Mouse (Mus musculus) cerebellum, postnatal 14 days (tissue): ENCODE measurements around the gene Sac3d1.

Experiments used
- DNase-seq, 2 experiments: peaks; one replicate each; pipeline ENCODE4 v3.0.0; 2021; ENCODE audit warnings: mixed read lengths in 2 of 2

The Sac3d1 gene

DNA sequence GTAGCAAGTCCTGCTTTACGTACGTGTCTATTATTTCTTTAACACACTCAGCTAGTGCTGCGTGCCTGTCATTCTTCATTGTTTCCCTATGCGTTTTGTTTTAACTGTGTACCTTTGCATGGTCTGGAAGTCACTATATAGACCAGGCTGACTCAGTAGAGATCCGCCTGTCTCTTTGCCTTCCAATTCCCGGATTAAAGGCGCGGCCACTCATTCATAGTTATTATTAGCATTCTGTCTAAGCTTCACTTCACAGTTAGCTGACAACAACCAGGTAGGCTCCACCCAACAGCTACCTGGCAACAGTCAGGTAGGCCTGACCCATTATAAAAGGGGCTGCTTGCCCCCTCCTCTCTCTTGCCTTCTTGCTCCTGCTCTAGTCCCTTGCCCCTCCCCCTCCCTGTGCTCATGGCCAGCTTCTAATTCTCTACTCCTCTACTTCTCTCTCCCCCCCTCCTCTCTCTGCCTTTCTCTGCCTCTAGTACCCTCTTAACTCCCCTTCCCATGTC, 281 bp upstream of the Sac3d1 start:
- peak; percentile 45 to 63 for DNase-seq

DNA sequence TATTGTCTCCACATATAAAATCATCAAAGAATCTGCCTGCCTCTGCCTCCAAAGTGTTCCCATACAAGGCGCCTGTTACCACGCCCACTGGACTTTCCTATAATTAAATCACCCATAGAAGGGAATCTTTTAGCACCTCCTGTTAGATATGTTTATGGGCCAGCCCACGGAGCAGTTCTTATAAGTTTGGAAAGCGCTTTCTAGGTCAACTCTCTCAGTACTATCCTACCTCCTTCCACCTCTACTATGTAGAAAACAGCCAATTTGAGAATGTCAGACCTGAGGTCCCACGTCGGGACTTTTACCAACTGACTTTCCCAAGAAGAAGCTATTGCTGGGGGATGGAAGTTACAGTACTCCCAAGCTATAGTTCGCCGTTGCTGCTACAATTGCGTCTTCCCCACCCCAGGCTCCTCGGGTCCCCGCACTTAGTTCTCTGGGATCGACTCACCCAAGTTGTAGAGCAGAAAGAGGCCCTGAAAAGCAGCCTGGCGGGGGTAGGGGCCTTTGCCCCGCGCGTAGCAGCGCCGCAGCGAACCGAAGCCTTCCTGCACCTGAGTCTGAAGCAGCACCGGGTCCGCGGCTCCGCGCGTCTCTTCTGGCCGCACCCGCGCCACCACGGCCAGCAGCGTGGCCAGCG, 984 bp downstream of the Sac3d1 start:
- DNase-seq = no peak

DNA sequence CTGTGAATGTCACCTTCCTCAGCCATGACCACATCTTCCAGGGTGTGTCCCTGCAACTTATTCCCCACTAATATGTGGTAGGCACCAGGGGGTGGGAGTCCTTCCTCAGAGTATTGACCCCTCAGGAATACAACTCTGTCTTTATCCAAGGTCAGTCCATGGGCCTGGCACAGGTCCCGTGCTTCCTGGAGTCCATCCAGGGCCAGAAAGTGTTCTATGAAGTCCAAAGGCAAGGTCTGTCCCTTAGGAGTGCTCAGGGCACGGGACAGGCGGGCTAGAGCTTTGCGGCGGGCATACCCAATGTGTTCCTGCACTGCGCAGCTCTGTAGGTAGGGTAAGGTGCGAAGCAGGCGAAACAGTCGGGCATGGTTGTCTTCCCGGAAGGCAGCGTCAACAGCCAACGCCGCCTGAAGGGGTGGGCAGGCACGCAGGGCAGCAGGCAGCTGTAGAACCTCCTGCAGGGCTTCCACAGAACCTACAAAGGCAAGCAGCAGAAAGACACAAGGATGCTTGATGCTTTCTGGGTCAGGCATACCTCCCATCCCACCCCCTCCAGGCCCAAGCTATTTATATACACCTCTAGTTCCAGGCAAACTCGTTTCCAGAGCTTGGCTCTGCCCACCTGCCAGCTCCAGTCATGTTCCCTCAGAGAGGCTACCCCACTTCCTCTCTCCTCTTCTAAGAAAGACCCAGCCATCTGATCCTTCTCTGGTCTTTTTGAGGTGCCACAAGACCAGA, 2.2 kb downstream of the Sac3d1 start:
- peak; percentile 43 to 52 for DNase-seq

DNA sequence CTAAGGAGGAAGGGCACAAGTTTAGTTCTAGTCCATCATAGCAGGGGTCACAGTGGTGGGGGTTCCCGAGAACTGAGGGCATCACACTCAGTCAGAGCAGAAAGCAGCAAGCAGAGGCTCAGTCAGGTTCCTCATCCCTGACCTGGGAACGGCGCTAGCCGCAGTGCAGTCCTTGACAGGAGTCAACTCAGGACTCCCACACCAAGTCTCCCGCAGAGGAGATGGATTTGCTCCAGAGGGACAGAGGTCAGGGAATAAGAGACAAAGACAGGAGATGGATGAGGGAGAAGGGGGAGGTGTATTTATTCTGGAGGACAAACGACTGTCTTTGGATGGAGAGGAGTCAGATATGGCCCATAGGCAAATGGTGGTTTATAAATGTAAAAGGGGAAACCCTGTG, 5.3 kb downstream of the Sac3d1 start:
- DNase-seq = no peak

DNA sequence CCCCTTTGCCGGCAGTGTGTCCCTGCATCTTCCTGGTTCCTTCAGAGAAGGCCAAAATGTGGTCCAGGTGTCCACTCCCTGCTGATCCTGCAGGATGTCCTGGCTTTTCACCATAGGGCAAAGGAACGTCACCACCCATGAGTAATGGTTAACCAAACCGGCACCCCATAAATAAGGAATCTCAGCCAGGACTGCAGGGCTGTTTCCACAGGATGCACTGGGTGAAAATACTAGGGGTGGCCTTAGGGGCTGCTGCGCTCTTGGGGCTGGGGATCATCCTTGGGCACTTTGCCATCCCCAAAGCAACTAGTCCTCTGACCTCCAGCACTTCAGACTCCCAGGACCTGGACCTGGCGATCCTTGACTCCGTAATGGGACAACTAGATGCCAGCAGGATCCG, 12.9 kb downstream of the Sac3d1 start, which contains the start of gene Naaladl1:
Naaladl1 (plus strand) TSS at position 197 of the 400 bp plus-strand sequence.
- DNase-seq = no peak

DNA sequence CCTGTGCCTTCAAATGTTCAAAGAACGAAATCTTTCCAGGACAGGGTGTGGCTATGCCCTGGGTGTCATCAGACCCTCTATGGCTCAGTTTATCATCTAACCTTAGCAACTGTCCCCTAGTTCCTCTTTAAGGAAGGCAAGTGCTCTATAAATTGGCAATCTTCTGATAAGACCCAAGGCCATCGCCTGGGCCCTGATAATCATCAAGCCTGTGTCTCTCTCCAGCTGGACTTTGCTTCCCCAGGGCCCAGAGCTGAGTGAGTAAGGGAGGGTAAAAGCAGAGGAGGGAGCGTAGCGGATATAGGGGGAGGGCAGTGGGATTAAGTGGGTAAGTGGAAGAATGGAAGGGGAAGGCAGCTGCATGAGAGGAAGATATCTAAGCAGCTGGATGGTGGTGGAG, 14.0 kb downstream of the Sac3d1 start:
- no peak for DNase-seq

DNA sequence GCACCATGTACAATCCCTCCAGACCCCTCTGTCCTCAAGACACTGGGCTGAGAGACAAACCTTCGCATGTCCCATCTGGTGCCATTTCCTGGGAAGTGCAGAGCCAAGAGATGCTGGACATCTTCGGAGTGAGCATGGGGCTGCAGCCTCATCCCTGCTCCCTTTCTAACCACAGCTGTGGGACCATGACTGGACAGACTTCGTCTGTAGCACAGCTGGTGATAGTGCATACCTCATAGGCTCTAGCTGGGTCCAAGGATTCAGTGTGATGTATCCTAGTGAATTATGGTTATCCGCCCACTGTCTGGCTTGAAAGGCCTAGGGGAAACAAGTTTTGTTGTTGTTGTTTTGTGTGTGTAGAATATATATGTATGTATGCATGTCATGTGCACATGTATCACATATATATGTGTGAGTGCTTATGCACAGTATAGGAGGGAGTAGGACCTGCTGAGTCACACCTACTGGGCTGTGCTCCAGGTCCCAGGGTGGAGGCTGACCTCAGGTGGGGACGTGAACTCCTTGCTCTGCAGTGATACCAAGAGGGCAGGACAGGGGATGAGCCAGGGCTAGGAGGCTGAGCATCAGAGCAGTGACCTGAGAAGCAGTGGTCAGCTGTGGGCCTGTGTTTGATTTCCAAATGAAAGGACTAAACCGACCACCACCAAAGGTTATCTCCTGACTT, 16.1 kb downstream of the Sac3d1 start:
- DNase-seq = no peak

DNA sequence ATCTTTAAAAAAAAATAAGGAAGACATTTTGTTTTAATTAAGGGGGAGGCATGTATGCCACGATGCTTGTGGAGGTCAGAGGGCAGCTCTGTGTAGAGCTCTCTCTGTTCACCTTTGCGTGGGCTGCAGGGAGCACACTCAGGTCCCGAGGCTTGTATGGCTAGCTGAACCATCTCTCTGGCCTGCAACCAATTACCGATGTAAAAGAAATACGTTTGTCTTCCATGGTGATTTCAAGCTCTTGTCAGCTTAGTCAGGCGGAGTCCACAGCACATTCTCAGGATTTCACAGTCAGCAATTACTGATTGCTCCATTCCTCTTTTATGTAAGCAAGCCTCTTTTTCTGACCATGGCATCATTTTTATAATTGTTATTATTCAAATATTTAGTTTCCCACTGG, 17.3 kb downstream of the Sac3d1 start:
- no peak for DNase-seq

DNA sequence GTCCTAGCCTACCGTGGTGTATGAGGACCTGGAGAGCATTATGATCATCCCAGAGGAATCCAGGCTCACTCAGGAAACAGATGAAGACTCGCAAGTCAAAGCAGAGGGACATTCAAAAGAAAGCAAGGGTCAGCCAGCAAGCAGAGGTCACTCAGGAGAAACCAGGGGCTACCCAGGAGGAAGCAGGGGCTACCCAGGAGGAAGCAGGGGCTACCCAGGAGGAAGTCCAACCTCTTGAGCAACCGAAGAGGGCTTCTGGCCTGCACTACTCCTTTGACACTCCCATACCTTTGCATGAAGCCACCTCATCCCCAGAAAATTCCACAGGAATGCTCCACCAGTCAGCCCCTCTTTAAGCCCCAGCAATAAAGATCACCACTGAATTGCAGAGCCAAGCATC, 20.6 kb downstream of the Sac3d1 start:
- DNase-seq = no peak

DNA sequence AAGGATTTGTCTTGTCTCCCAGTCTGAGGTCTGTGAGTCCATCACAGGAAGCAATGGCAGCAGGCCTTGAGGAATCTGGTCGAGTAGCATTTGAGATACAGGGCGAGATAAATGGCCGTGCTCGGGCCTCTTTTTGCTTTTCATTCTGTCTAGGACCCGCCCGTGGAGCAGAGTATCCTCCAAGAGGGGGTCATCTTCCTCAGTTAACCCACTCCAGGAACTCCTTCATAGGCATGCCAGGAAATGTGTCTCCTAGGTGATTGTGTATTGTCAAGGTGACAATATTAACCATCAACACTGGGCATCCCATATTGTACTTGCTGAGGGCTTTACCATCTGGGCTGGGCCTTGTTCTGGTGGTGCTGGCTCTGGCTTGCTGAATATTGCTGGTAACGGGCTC, 24.3 kb downstream of the Sac3d1 start, which contains the start of gene AC131692.1:
AC131692.1 (plus strand) TSS at position 301 of the 400 bp plus-strand sequence.
- DNase-seq = no peak

DNA sequence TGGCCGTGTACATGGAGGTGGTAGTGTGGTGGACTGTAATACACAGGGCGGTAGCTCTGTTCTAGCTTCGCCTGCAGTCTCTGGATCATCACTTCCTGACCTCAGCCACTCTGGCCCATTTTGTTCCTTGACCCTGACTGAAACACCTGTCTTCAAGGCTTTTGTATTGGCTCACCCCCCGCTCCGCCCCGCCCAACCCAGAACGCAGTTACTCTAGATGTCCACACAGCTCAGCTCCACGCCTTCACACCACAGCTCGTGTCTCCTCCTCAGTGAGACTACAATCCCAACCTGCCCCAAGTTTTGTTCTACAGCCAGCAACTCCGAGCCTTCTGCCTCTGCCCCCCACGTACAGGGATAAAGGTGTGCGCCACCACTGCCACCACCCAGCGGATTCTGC, 29.6 kb downstream of the Sac3d1 start:
- DNase-seq = no peak

DNA sequence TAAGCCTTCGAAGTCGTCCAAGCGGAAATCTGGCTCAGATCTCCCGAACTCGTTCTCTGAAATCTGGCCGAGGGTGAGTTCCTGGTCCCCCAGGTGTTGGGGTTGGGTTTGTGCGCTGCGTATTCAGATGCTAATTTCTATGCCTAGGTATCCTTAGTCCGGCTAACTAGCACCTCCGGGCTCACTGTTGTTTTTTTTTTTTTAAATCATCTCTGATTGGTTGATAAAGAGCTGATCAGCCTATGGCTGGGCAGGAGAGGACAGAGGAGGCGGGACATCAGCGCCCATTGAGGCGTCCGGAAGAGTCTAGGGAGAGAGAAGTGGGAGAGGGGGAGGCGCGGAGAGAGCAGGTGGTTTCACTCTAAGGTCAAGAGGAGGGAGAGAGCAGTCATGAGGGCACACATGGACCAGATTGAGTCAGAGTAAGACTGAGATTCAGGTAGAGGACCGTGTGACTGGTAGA, 33.0 kb downstream of the Sac3d1 start:
- peak; percentile 45 to 56 for DNase-seq

DNA sequence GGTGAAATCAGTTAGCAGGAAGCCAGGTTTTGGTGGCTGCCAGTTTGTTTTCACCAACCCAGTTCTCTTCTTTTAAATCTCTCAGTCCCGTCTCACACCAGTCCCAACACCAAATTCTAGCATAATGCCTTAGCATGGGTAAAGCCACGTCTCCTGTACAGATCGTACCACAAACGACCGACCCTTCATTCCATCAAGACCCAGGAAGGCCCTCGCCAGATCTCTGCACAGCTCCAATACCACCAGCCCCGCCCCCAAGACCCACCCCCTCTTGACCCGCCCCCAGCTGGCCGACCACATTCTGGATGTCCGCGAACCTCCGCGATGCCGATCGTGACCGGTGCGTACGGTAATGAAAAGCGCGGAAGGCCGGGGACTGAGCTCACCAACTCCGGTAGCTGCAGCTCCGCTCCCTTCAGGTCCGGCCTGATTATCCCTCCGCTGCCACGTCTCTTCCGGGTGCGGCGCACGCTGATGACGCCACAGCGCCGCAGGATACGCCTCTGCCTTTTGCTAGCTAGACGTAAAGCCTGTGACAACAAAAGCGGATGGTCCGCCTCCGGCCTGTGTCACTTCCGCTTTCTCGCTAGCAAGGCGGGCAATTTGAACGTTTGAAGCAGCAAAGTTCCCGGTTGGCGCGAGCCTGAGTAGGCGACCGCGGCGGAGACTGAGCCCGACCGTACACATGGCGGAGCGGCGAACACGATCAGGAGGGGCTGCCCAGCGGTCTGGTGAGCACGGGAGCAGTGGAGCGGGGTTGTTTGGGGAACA, 33.8 kb downstream of the Sac3d1 start, which contains the start of the genes Zfpl1 and Cdca5:
Zfpl1 (minus strand) TSS at position 479 of the 771 bp plus-strand sequence.
Cdca5 (plus strand) TSS at position 506 of the 771 bp plus-strand sequence.
- DNase-seq = peak; percentile 98 to 99

DNA sequence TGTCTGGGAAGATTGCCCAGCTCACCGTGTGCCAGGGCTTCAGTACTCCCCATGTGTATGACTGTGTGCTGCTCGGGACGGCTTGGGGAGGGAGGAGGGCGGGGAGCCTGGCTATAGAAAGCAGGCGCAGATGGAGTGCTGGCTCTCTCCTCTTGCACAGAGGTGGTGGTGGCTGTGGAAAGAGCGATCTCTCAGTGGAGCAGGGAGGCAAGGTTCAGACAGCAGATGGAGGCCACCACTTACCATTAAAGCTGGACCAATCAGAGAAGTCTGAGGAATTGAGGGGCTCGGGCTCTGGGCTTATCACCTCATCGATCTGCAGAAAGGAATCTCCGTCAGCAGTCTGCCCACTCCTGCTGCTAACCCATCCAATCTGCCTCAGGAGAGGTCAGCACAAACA, 36.3 kb downstream of the Sac3d1 start, which contains the start of gene Gm28374:
Gm28374 (minus strand) TSS at position 101 of the 400 bp plus-strand sequence.
- no peak for DNase-seq

DNA sequence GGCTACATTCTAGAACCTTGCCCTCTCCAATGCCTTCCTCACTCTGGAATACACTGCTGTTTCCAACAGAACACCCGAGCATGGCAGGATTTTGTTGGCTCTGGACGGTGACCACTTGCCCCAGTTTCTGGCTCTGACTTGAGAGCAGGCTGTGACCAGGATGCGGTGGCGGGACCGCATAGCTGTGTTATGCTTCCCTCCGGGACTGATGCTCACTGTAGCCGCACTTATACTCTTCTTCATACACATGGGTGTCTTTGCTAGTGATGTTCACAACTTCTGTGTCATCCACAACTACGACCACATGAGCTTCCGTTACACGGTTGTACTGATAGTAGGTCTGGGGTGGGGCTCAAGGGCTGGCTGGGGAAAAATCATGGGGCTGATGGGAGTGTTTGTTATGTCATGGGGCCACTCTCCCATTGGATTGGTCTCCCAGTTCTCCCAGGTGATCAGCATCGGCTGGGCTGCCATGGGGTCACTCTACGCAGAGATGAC, 38.4 kb downstream of the Sac3d1 start, which contains the start of gene Tmem262:
Tmem262 (plus strand) TSS at position 51 of the 498 bp plus-strand sequence.
- DNase-seq = no peak

DNA sequence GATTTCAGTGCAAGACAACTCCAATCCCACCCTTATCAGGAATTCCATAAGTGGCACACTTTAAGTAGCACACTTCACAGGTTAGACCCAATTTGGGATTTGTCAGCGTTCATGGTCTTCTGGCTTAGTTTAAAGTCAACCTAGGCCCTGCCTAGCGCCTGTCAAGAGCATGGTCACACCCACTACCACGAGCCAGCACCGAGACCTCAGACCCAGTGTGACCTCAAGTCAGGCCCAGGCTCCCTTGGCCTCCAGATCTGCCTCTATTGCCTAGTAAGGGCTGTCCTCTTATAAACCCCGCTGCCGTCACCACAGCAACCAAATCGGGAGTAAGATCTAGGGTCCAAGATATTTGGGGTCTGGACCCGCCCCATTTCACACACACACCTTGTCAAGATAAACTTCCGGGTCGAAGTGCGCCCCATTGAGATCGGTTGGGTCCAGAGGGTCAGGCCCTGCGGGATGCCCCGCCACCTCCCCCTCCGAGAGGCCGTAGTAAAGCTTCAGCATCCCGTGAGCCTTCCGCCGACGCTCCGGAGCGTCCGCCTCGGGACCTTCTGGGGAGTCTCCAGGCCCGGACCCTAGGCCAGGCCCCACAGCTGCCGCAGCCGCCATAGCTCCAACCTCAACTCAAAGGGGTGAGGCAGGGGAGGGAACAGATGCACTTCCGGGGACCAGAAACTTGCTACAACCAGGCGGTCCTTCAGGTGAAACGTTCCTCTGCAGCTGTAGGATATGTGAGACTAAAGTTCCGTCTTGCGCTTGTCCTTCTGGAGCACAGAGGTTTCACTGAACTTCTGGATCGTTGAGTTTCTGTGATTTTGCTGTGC, 41.7 kb downstream of the Sac3d1 start, which contains the start of gene Vps51:
Vps51 (minus strand) TSS at position 668 of the 830 bp plus-strand sequence.
- peak; percentile 90 to 92 for DNase-seq

DNA sequence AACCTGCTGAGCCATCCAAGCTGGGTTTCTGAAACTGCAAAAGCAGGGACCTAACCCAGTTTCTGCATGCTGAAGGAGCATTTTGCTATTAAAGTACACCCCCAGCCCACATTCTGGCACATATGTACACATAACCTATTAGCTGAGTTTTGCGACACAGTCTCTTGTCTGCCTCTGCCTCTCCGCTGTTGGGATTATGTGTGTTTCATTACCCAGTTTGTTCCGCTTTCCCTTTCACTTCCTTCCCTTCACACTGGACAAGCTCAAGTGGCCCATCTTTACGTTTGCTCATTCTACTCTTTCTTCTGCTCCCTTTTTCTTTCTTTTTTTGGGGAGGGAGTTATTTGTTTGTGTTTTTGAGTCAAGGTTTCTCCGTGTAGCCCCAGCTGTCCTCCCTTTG, 44.6 kb downstream of the Sac3d1 start:
- DNase-seq = no peak

DNA sequence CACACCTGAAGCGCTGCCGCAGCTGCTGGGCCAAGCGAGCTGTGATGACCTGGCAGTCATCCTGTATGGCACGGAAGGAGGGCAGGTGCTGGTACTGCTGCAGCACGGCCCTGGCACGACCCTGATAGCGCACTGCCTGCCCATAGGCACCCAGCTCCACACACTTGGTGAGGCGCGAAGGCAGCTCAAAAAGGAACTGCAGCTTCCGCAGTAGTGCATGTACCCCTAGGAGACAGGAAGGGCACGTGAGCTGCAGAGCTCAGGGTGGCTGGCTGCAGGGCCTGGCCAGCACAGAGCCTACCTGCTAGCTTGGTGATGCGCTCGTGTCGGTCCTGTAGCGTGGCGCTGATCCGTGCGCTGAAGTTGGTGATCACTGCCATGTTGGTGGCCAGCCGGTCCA, 47.2 kb downstream of the Sac3d1 start:
- DNase-seq = peak in 1 of 2 experiments; percentile 25

DNA sequence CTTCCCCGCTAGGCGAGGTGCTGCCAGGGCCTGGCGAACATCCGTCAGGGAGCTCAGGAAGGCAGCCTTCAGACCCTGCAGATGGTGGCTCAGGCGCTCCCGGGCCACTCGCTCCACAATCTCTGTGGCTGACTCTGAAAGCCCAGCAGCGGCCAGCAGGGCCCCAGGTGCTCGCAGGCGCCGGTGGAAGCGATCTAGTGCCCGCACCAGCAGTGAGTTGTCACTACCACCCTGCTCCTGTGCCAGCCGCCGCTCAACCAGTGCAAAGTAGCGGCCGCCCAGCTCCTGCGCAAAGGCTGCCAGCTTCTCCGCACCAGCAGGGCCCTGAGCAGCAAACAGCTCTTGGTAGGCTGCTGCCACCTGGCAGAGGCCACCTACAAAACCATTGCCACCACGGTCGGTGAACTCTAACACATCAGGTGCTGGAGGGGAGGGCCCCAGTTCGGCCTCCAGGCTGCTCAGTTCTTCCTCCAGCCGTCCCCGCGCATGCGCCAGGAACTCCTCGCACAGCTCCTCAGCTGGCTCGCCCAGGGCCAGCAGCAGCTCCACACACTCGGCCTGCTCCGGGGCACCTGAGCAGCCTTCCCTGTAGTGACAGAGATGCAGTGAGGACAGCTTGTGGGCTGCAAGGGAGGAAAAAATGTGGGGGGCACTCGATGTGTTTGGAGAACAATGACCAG, 47.7 kb downstream of the Sac3d1 start:
- DNase-seq = peak; percentile 50 to 65

DNA sequence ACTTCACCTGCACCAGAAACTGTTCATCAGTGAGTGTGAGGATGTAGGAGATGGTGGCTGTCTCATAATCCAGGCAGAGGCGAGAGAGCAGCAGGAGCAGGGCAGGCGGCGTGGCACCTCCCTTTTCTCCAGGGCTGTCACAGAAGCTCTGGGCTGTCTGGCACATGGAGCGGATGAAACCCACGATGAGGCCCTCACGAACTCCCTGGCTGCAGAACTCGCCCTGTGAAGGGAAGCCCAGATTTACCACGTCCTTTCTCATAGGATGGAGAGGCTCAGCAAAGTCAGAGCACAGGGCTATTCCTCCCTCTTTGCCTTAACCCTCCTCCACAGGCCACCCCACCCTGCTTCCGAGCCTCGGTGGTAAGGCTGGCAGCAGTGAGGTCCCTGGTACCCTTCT, 48.6 kb downstream of the Sac3d1 start:
- no peak for DNase-seq
